Mouse (Mus musculus): ENCODE data around the gene Hp.

DNA sequence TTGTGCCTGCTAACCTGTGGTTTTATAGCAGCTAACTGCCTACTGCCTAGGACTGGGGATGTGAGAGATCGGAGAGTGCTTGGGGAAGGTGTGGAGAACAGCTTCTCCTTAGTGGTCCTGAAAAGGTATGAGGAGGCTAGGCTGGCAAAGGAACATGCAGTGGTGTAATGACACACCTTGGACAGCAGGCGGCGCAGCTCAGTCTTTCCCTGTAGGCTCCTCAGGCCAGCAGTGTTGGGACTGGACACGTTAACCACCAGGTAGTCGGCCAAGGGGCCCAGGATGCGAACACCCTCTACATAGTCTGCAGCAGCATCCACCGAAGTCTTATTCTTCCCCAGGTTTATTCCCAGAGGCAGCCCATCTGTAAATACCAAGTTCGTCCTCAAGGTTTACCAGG is 16.9 kb upstream of the Hp start:
- TF ChIP-seq GATA1 (IDR thresholded peaks at IDR 0.05; ENCODE audit: low read length) (no peak), TAL1 (IDR thresholded peaks at IDR 0.05; ENCODE audit: low read length) (no peak)

Measured in erythroblast, embryonic 14.5 days (primary cell).